Mouse (Mus musculus): ENCODE results near the gene C2cd4c. TPM values are rescaled to one million over a fixed set of nuclear protein-coding genes. Genes with fewer than 3 reads are reported as not detected.

C2cd4c gene
- total and polyA plus RNA-seq, 3 experiments = 0.01 TPM; not detected in 2

GRCm38 (mm10) chr10:79614305-79614643 lies 449 bp upstream of the C2cd4c start (continued):
- no peak for TF ChIP-seq USF1 (IDR thresholded peaks at IDR 0.05; ENCODE audit: low read depth, low read length)
- no peak for TF ChIP-seq ELF1 (IDR thresholded peaks at IDR 0.05; ENCODE audit: low read depth, low read length)

DNA sequence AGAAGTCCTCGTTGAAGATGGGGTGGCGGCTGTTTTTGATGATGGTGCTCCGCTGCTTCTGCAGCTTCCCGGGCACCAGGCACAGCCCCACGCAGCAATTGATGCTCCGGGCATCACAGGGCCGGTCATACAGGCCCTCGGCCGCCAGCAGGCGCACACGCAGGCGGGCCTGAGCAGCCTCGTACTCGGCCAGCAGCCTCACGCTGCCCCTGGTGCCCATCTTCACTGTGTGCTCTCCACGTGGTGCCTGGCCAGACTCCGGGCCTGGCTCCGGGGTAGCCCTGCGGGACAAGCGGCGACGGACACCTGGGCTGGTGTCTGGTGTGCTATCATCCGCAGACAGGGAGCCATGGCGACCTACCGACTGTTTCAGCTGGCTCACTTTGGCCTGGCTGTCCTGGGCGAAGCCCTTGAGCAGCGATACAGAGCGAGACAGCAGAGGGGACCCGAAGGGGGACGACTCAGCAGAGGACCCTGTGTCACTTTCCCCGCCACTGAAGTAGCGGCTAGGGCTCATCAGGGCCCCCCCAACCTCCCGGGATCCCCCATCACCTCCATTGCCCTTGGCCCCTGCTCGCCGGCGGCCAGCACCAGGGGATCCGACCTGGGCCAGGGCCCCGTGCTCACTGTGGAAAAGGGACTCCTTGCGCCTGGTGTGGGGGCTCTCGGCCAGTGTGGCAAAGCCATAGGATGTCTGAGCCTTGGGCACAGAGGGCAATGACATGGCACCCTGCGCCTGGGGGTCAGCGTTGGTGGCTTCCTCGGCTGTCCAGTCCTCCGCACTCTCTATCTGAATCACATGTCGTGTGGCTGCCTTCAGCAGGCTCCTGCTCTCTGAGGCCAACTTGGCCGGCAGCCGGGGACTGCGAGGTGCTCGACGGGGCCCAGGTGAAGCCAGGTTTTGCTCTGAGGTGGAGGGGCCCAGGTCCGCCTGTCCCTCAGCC lies 1.4 kb downstream of the C2cd4c start:
- Histone ChIP-seq H3K27me3 (ENCODE audit: control insufficient read depth in 1 of 2, insufficient read depth in 2 of 2, low read length in 2 of 2) (peaks cover 0 to 1% of the 10 kb centered on the region in 2 experiments; a peak in 2 of 4 replicates), H3K9ac (ENCODE audit: control insufficient read depth, low read depth, low read length, poor library complexity, severe bottlenecking) (no peak overlapping the region), H3K36me3 (ENCODE audit: control insufficient read depth in 1 of 2, insufficient read depth in 2 of 2, low read length in 2 of 2) (no peaks in the 10 kb centered on the region), H3K4me1 (ENCODE audit: control insufficient read depth in 1 of 2, insufficient read depth in 2 of 2, low read length in 2 of 2) (no peaks in the 10 kb centered on the region), H3K79me2 (ENCODE audit: control insufficient read depth, insufficient read depth, low read length, poor library complexity) (no peaks in the 10 kb centered on the region), H3K9me3 (replicated peaks; ENCODE audit: insufficient read depth, low read length) (no peaks in the 10 kb centered on the region), H3K4me3 (ENCODE audit: control insufficient read depth in 1 of 2, insufficient read depth in 1 of 2, low read depth in 2 of 2, low read length in 2 of 2) (no peak overlapping the region), H3K27ac (ENCODE audit: control insufficient read depth, low read depth, low read length) (no peak overlapping the region)
- no peak for DNase-seq (ENCODE audit: low read depth, low spot score)
- TF ChIP-seq POLR2AphosphoS2 (IDR thresholded peaks at IDR 0.05; ENCODE audit: low read length) = no peak
- TF ChIP-seq USF1 (IDR thresholded peaks at IDR 0.05; ENCODE audit: low read depth, low read length) = no peak
- TF ChIP-seq TAL1 (IDR thresholded peaks at IDR 0.05; ENCODE audit: low read length) = no peak
- TF ChIP-seq POLR2AphosphoS5 (IDR thresholded peaks at IDR 0.05; ENCODE audit: borderline replicate concordance, low read depth, low read length) = no peak
- no peak for TF ChIP-seq NELFE (IDR thresholded peaks at IDR 0.05; ENCODE audit: low read depth, low read length)
- TF ChIP-seq POLR2A (IDR thresholded peaks at IDR 0.05; ENCODE audit: control insufficient read depth in 1 of 2, insufficient read depth in 1 of 2, low read depth in 1 of 2, low read length in 2 of 2, poor library complexity in 1 of 2) = no peak
- TF ChIP-seq UBTF (IDR thresholded peaks at IDR 0.05; ENCODE audit: borderline replicate concordance, insufficient read depth, low read depth, low read length) = no peak
- no peak for TF ChIP-seq RCOR1 (IDR thresholded peaks at IDR 0.05; ENCODE audit: low read depth, low read length)
- TF ChIP-seq E2F4 (IDR thresholded peaks at IDR 0.05; ENCODE audit: borderline replicate concordance, low read depth, low read length) = no peak
- TF ChIP-seq USF2 (IDR thresholded peaks at IDR 0.05; ENCODE audit: borderline replicate concordance in 1 of 2, insufficient read depth in 1 of 2, low read depth in 1 of 2, low read length in 2 of 2) = no peak
- TF ChIP-seq MYB (IDR thresholded peaks at IDR 0.05; ENCODE audit: low read depth, low read length) = no peak
- TF ChIP-seq MXI1 (IDR thresholded peaks at IDR 0.05; ENCODE audit: low read depth, low read length) = no peak
- no peak for TF ChIP-seq EP300 (IDR thresholded peaks at IDR 0.05; ENCODE audit: low read depth in 1 of 2, low read length in 2 of 2)

DNA sequence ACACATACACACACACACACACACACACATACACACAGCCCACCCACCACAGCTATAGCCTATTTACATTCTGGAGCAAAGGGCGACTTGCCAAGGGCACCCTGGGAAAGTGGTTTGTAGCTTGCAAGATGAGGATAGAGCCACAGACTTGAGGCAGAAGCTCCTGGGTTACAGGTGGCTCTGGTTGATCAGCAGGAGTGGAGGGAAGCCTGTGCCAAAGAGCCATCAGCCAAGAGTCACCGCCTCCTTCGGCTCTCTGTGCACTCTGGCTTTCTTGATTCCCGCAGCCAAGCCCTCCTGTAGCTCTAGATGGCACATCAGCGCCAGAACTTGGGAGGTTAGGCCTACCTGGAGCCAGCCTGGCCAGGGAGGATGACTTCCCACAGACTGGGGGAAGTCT lies 2.5 kb downstream of the C2cd4c start:
- H3K4me1 ChIP-seq (ENCODE audit: control insufficient read depth in 1 of 2, insufficient read depth in 2 of 2, low read length in 2 of 2) = no peaks in the 10 kb centered on the region
- H3K9ac ChIP-seq (ENCODE audit: control insufficient read depth, low read depth, low read length, poor library complexity, severe bottlenecking) = no peak overlapping the region
- H3K4me3 ChIP-seq (ENCODE audit: control insufficient read depth in 1 of 2, insufficient read depth in 1 of 2, low read depth in 2 of 2, low read length in 2 of 2) = no peak overlapping the region
- no peaks in the 10 kb centered on the region for H3K36me3 ChIP-seq (ENCODE audit: control insufficient read depth in 1 of 2, insufficient read depth in 2 of 2, low read length in 2 of 2)
- no peak overlapping the region for H3K27ac ChIP-seq (ENCODE audit: control insufficient read depth, low read depth, low read length)
- TF ChIP-seq CHD1 (IDR thresholded peaks at IDR 0.05; ENCODE audit: low read depth, low read length) (no peak), RCOR1 (IDR thresholded peaks at IDR 0.05; ENCODE audit: low read depth, low read length) (no peak), POLR2AphosphoS2 (IDR thresholded peaks at IDR 0.05; ENCODE audit: low read length) (no peak), MYC (IDR thresholded peaks at IDR 0.05; ENCODE audit: low read depth, low read length) (no peak), USF2 (IDR thresholded peaks at IDR 0.05; ENCODE audit: borderline replicate concordance in 1 of 2, insufficient read depth in 1 of 2, low read depth in 1 of 2, low read length in 2 of 2) (no peak)
- H3K79me2 ChIP-seq (ENCODE audit: control insufficient read depth, insufficient read depth, low read length, poor library complexity) = no peaks in the 10 kb centered on the region
- DNase-seq (ENCODE audit: low read depth, low spot score) = no peak
- no peaks in the 10 kb centered on the region for H3K9me3 ChIP-seq (replicated peaks; ENCODE audit: insufficient read depth, low read length)
- peaks cover 0 to 1% of the 10 kb centered on the region in 2 experiments; a peak in 2 of 4 replicates for H3K27me3 ChIP-seq (ENCODE audit: control insufficient read depth in 1 of 2, insufficient read depth in 2 of 2, low read length in 2 of 2)
